Mouse (Mus musculus) heart, embryonic 15.5 days (tissue): ENCODE data around the gene Cdh16. TPM values are rescaled to one million over a fixed set of nuclear protein-coding genes. Genes with fewer than 3 reads are reported as not detected.
A peak's percentile ranks its signal among the peaks of the same experiment; 100 is the strongest.
"Not testable (repeated sequence)": the region's sequence is repeated elsewhere in the genome, so short reads cannot be mapped to it uniquely, and the experiment has no call there.

Experiments
- ATAC-seq: fragments of 200-750 bp; cut with Nextera tagmentation; replicated peaks from 2 replicates; pipeline ENCODE4 v1.8.0; 2017; ENCODE audit warnings: low read depth, moderate TSS enrichment; ENCODE audit not compliant: insufficient number of reproducible peaks, insufficient read depth, low FRiP score
- H3K27ac ChIP-seq: fragments of 300-500 bp; sonication (generic); 2 replicates; pipeline ENCODE4 v1.5.1; 2015; ENCODE audit warnings: mild to moderate bottlenecking, inconsistent platforms
- H3K27me3 ChIP-seq: fragments of 300-500 bp; sonication (generic); 2 replicates; pipeline ENCODE4 v1.6.1; 2015; ENCODE audit warnings: inconsistent platforms
- H3K36me3 ChIP-seq: fragments of 300-500 bp; sonication (generic); 2 replicates; pipeline ENCODE4 v1.6.1; 2015; ENCODE audit warnings: mild to moderate bottlenecking, inconsistent platforms
- H3K4me1 ChIP-seq: fragments of 300-500 bp; sonication (generic); replicated peaks from 2 replicates; pipeline ENCODE4 v1.6.1; 2015; ENCODE audit warnings: inconsistent platforms
- H3K4me2 ChIP-seq: fragments of 300-500 bp; sonication (generic); 2 replicates; pipeline ENCODE4 v1.6.1; 2015; ENCODE audit warnings: inconsistent platforms, mild to moderate bottlenecking, moderate library complexity
- H3K4me3 ChIP-seq: fragments of 300-500 bp; sonication (generic); 2 replicates; pipeline ENCODE4 v1.5.1; 2015; ENCODE audit warnings: mild to moderate bottlenecking, inconsistent platforms
- H3K9ac ChIP-seq: fragments of 300-500 bp; sonication (generic); 2 replicates; pipeline ENCODE4 v1.6.1; 2015; ENCODE audit warnings: mild to moderate bottlenecking, inconsistent platforms
- H3K9me3 ChIP-seq: fragments of 300-500 bp; sonication (generic); replicated peaks from 2 replicates; pipeline ENCODE4 v1.6.1; 2016; ENCODE audit warnings: inconsistent platforms
- WGBS: fragments of 180-500 bp; shearing (Covaris S2); methylation state at CpG from one replicate; pipeline ENCODE4 v1.1.7; 2015; ENCODE audit warnings: mixed read lengths; 5-methylcytosine and 5-hydroxymethylcytosine counted together
- polyA plus RNA-seq: library from polyadenylated mRNA; unstranded; fragments of >200 nt; fragmentation: Nextera tagmentation; extraction: Ambion mirVana; gene quantifications from 2 replicates; pipeline ENCODE4 v1.2.1, GENCODE M21; 2015

Gene Cdh16
- 17.7 and 20.2 TPM in 2 replicates for polyA plus RNA-seq

DNA sequence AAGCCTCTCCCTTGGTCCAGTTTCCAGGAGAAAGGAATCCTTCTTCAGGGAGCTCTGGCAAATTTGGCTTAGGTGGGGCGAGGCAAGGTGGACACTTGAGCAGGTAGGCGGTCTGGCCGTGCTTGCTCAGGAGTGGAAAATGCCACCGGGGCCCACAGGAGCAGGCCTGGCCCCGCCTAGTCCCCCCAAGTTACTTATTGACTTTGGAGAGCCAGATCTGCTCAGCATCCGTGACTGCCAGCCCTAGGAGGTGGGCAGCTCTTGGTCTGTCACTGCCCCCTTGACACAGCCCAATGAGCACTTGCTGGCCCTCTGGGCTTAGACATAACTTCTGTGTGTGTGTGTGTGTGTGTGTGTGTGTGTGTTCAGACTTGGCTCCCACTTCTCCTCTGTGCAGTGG is at the start of gene Cdh16:
Gene Cdh16 (minus strand): TSS at position 236 of the 400 bp plus-strand sequence.
- Histone ChIP-seq H3K4me1 (peaks cover 33% of the 10 kb centered on the region), H3K36me3 (peaks cover 11% of the 10 kb centered on the region; the same call in 1 of the 2 replicates), H3K27me3 (no peaks in the 10 kb centered on the region), H3K9ac (no peak within 1 kb of the TSS), H3K4me3 (no peak within 1 kb of the TSS), H3K9me3 (no peaks in the 10 kb centered on the region), H3K27ac (peak within 1 kb of the TSS; percentile 49; the same call in 1 of the 2 replicates), H3K4me2 (no peak within 1 kb of the TSS)
- 76% methylated on average over 6 of the region's 6 CpGs for WGBS
- ATAC-seq, result no peak

GRCm38 (mm10) chr8:104655614-104656013 is 31.4 kb upstream of the Cdh16 start:
- no peak overlapping the region for H3K4me3 ChIP-seq
- WGBS, result 70% methylated on average over 4 of the region's 4 CpGs
- no peaks in the 10 kb centered on the region for H3K9me3 ChIP-seq
- 0 out of 2 replicates have a peak, but pooled peaks cover 6% of the 10 kb centered on the region for H3K27me3 ChIP-seq
- no peak for ATAC-seq
- H3K9ac ChIP-seq, result no peak overlapping the region
- H3K4me2 ChIP-seq, result no peak overlapping the region
- H3K36me3 ChIP-seq, result no peaks in the 10 kb centered on the region
- no peaks in the 10 kb centered on the region for H3K4me1 ChIP-seq
- no peak overlapping the region for H3K27ac ChIP-seq

- H3K27ac ChIP-seq, result no peak overlapping the region
- H3K9ac ChIP-seq, result no peak overlapping the region
- no peak overlapping the region for H3K4me3 ChIP-seq
- H3K36me3 ChIP-seq, result no peaks in the 10 kb centered on the region
- 4% methylated on average over 3 of the region's 3 CpGs for WGBS
- no peak; the same call in 1 of the 2 replicates for ATAC-seq
- H3K4me1 ChIP-seq, result no peaks in the 10 kb centered on the region
- H3K9me3 ChIP-seq, result no peaks in the 10 kb centered on the region
- H3K4me2 ChIP-seq, result no peak overlapping the region
- H3K27me3 ChIP-seq, result 0 out of 2 replicates have a peak, but pooled peaks cover 6% of the 10 kb centered on the region
Observed at GRCm38 (mm10) chr8:104654984-104655383, 30.8 kb upstream of the Cdh16 start.

GRCm38 (mm10) chr8:104644187-104644586 is 20.0 kb upstream of the Cdh16 start:
- not testable (repeated sequence) for H3K9me3 ChIP-seq, H3K4me2 ChIP-seq, H3K4me3 ChIP-seq, H3K36me3 ChIP-seq, H3K27me3 ChIP-seq, H3K27ac ChIP-seq, ATAC-seq, H3K9ac ChIP-seq
- 54% methylated on average over 3 of the region's 3 CpGs for WGBS
- H3K4me1 ChIP-seq, result peaks cover 19% of the 10 kb centered on the region

DNA sequence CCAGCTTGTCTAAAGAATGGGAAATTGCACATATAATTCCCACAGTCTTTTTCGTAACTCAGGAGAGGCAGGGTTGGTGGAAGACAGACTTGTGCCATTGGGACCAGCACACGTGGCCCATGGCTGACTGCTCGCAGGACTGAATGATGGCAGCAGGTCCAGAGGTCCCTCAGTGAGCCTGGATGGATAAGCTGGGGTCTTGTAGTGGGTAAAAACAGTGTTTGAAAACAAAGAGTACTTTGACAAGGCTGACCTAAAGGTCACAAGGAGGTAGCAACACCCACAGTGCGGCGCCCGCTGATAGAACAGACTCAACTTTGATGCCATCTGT is 18.1 kb upstream of the Cdh16 start:
- ATAC-seq, result no peak
- Histone ChIP-seq H3K9me3 (no peaks in the 10 kb centered on the region), H3K27me3 (no peaks in the 10 kb centered on the region), H3K4me2 (peak overlapping the region; percentile 89), H3K4me1 (peaks cover 19% of the 10 kb centered on the region), H3K4me3 (peak overlapping the region; percentile 94), H3K36me3 (peaks cover 21% of the 10 kb centered on the region; the same call in 1 of the 2 replicates), H3K27ac (peak overlapping the region; percentile 85), H3K9ac (peak overlapping the region; percentile 89)
- WGBS, result 77% methylated on average over 6 of the region's 6 CpGs

GRCm38 (mm10) chr8:104641426-104642323 is 17.5 kb upstream of the Cdh16 start, which contains the start of gene Ciao2b:
TSS of gene Ciao2b (minus strand) at chr8:104641965.
- WGBS, result under 1% methylated on average over 66 of the region's 66 CpGs
- peak within 1 kb of the TSS; percentile 89 for H3K4me2 ChIP-seq
- peak; percentile 93 for ATAC-seq

GRCm38 (mm10) chr8:104640831-104641370 is 16.7 kb upstream of the Cdh16 start:
- WGBS, result 6% methylated on average over 25 of the region's 25 CpGs
- peak overlapping the region; percentile 89 for H3K9ac ChIP-seq

More at GRCm38 (mm10) chr8:104641426-104642323, 17.5 kb upstream of the Cdh16 start, which contains the start of gene Ciao2b:
- H3K4me1 ChIP-seq, result peaks cover 19% of the 10 kb centered on the region
- H3K4me3 ChIP-seq, result peak within 1 kb of the TSS; percentile 94
- peaks cover 21% of the 10 kb centered on the region; the same call in 1 of the 2 replicates for H3K36me3 ChIP-seq
- H3K9me3 ChIP-seq, result no peaks in the 10 kb centered on the region
- peak within 1 kb of the TSS; percentile 85 for H3K27ac ChIP-seq
- no peaks in the 10 kb centered on the region for H3K27me3 ChIP-seq
- H3K9ac ChIP-seq, result peak within 1 kb of the TSS; percentile 89

DNA sequence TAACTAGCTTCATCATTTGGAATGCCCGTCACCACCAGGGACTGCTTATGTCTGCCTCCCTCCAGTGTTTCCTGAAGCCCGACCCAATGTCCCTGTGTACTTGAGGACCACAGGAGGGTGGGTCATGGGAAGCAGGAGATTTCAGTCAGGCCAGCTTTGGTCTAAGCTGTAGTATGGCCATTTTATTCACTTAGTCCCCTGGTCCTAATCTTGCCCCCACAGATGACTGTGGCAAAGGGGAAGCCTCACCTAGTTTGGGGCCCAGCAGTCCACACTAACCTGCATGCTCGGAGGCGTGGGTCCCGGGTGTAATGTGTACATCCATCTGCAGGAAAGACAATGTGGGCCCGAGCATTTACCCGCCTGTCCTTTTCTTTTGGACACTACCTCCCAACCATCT is 16.0 kb upstream of the Cdh16 start:
- 75% methylated on average over 7 of the region's 7 CpGs for WGBS

More at GRCm38 (mm10) chr8:104640831-104641370, 16.7 kb upstream of the Cdh16 start:
- peak overlapping the region; percentile 89 for H3K4me2 ChIP-seq
- no peaks in the 10 kb centered on the region for H3K9me3 ChIP-seq
- no peaks in the 10 kb centered on the region for H3K27me3 ChIP-seq
- peaks cover 19% of the 10 kb centered on the region for H3K4me1 ChIP-seq
- peak overlapping the region; percentile 85 for H3K27ac ChIP-seq
- ATAC-seq, result peak; percentile 16; the same call in 1 of the 2 replicates
- peaks cover 21% of the 10 kb centered on the region; the same call in 1 of the 2 replicates for H3K36me3 ChIP-seq
- peak overlapping the region; percentile 94 for H3K4me3 ChIP-seq

DNA sequence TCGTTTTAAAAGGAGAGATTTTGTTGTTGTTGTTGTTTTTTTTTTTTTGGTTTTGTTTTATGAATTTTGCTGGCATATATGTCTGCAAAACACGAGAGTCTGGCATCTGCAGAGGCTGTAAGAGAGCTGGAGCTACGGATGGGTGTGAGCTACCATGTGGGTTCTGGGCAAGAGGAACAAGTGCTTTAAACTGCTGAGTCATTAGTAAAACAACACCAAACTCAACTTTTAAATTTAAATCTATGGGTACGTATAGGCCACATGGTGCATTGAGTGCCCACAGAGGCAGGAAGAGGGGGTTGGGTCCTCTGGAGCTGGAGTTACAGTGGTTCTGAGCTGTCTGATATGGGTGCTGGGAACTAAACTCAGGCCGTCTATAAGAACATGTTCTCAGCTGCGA is 13.8 kb upstream of the Cdh16 start:
- Histone ChIP-seq H3K9me3 (no peaks in the 10 kb centered on the region), H3K36me3 (peaks cover 32% of the 10 kb centered on the region; the same call in 1 of the 2 replicates), H3K9ac (no peak overlapping the region), H3K27ac (no peak overlapping the region), H3K4me3 (no peak overlapping the region), H3K4me1 (peaks cover 24% of the 10 kb centered on the region), H3K27me3 (no peaks in the 10 kb centered on the region), H3K4me2 (no peak overlapping the region)
- no peak for ATAC-seq
- 90% methylated on average over 6 of the region's 6 CpGs for WGBS

More for the DNA sequence above, 16.0 kb upstream of the Cdh16 start:
- H3K9ac ChIP-seq, result peak overlapping the region; percentile 89
- H3K9me3 ChIP-seq, result no peaks in the 10 kb centered on the region
- H3K27me3 ChIP-seq, result no peaks in the 10 kb centered on the region
- H3K4me2 ChIP-seq, result peak overlapping the region; percentile 89
- H3K27ac ChIP-seq, result peak overlapping the region; percentile 85
- no peak for ATAC-seq
- H3K4me3 ChIP-seq, result peak overlapping the region; percentile 94
- peaks cover 27% of the 10 kb centered on the region; the same call in 1 of the 2 replicates for H3K36me3 ChIP-seq
- peaks cover 19% of the 10 kb centered on the region for H3K4me1 ChIP-seq

- H3K4me1 ChIP-seq, result peaks cover 23% of the 10 kb centered on the region
- H3K27me3 ChIP-seq, result no peaks in the 10 kb centered on the region
- 85% methylated on average over 3 of the region's 3 CpGs for WGBS
- H3K27ac ChIP-seq, result no peak overlapping the region
- no peak overlapping the region for H3K4me2 ChIP-seq
- H3K9me3 ChIP-seq, result no peaks in the 10 kb centered on the region
- H3K36me3 ChIP-seq, result peaks cover 32% of the 10 kb centered on the region; the same call in 1 of the 2 replicates
- H3K9ac ChIP-seq, result no peak overlapping the region
- no peak overlapping the region for H3K4me3 ChIP-seq
- no peak for ATAC-seq
Observed at GRCm38 (mm10) chr8:104635004-104635710, 11.0 kb upstream of the Cdh16 start.
